Mouse (Mus musculus): ENCODE results near the gene Aplnr.

DNA sequence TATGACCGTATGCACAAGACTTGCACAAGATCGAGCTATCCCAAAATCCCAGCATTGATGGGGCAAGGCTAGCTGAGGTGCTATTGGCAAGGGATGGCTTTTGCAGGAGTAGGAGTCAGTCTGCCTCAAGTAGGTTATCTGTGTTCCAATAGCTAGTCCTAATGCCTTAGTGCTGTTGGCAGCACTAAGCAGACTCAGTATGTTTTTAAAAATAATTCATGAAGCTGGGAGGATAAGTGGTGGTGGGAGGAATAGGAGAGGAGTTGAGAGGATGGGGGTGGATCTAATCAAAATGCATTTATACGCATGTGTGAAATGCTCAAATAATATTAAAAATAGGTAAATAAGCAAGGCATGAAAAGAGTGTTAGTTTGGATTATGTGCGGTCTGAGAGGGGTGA lies 44.7 kb upstream of the Aplnr start:
- no peak for TF ChIP-seq CTCF (IDR thresholded peaks at IDR 0.05)
- no peak for TF ChIP-seq EP300 (IDR thresholded peaks at IDR 0.05)

All from lung, postnatal 0 days (tissue).